Mouse (Mus musculus): Measurements from ENCODE around the gene Slc43a2.
A peak's percentile ranks its signal among the peaks of the same experiment; 100 is the strongest.

- 0 out of 2 replicates have a peak, but pooled peaks have one; percentile 26 for TF ChIP-seq CTCF (IDR thresholded peaks at IDR 0.05; ENCODE audit: low read depth, low read length)
- TF ChIP-seq POLR2AphosphoS5 (IDR thresholded peaks at IDR 0.05; ENCODE audit: insufficient replicate concordance, low read depth, low read length): no peak
- TF ChIP-seq GATA1 (IDR thresholded peaks at IDR 0.05; ENCODE audit: borderline replicate concordance, low read length): no peak
- no peak for TF ChIP-seq GATA2 (IDR thresholded peaks at IDR 0.05; ENCODE audit: borderline replicate concordance, low read depth, low read length)
Observed at GRCm38 (mm10) chr11:75619133-75619532, 87.6 kb downstream of the Slc43a2 start.

Measured in G1E (cell line).